Mouse (Mus musculus): ENCODE results near the gene Dhodh.
A peak's percentile ranks its signal among the peaks of the same experiment; 100 is the strongest.

Dhodh gene

DNA sequence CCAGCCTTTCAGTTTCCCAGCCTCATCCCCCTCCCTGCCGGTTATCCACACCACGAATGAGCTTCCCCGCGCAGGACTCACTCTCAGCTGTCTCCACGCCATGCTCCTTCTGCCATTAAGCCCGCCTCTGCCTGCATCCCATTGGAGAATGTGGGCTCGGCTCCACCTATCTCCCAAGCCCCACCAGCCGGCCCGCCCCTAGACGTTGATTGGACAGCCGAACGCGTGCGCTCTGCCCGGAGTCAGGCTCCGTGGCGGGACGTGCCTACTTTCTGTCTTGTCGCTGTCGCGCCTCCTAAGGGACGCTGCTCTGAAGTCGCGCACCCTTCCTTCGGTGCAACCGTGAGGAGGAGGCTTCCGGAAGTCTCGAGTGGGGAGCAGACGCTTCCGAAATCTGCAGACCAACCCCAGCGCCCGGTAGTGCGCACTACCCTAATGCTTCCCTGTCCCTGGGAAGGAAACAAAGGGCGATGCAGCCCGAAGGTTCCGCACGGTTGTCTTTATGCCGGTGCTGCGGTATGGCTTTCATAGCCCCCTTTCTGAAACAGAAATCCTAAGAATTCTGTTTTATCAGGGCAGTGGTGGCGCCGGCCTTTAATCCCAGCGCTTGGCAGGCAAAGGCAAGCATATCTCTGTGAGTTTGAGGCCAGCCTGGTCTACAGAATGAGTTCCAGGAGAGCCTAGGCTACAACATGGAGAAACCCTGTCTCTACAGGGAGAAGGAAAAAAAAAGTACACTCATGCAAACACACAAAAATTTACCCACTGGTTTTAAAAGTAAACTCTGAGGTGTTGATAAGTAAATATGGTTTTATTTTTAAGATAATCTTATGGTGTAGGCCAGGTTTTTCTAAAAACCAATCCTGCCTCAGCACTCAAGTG is at the start of gene Dhodh:
Gene Dhodh (minus strand): TSS at position 403 of the 882 bp plus-strand sequence.
- DNase-seq, result peak; percentile 98

DNA sequence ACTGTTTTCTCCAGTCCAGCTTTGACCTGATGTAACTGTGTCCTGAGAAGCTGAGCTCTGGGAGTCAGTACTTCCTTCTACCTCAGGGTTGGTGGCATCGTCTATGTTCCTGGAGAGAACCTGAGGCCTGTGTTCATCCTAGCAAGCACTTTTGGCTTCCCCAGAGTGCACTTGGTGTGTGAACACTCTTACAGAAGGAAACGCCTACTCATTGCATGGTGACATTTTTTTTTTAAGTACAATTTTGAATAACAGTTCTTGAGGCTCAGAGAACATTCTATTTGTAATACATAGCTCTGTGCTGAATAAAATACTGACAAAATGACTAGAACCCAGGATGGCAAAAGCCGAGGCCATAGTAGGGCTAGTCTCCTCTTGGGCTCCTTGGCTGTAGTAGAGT is 48.4 kb upstream of the Dhodh start:
- no peak for DNase-seq

DNA sequence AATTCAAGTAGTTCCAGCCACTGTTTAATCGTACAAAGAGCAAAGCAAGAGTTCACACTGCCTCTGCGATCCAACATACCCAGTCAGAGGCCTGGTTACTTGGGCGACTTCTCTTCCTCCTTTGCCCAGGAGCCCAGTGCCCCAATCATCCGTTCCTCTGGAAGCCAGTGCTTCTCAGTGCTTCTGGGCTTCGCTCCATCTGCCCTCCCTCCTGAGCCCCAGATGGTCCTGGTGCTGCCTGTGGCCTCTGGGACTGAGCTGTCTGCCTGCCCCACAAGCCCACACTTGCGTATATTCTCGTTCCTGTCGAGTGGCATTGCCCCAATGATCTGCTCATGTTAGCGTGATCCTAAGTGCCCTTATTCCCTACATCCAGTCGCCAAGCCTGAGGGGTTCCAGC is 42.3 kb upstream of the Dhodh start:
- no peak for DNase-seq

DNA sequence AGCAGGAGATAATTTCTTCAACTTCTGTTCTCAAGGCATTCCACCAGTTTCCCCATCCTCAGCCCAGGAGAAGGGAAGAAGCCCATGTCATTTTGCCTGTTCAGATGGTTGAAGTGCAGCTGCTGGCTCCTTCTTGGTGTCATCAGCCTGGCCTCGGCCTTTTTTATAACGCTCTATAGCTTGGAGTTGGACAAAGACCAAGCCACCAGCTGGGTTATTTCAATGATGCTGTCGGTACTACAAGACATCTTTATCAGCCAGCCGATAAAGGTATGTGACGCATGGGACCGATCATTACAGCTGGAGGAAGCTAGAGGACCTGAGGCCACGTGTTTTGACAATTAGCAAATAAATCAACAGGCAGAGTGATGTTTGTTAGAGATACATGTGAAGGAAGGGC is 40.0 kb upstream of the Dhodh start:
- DNase-seq, result no peak

DNA sequence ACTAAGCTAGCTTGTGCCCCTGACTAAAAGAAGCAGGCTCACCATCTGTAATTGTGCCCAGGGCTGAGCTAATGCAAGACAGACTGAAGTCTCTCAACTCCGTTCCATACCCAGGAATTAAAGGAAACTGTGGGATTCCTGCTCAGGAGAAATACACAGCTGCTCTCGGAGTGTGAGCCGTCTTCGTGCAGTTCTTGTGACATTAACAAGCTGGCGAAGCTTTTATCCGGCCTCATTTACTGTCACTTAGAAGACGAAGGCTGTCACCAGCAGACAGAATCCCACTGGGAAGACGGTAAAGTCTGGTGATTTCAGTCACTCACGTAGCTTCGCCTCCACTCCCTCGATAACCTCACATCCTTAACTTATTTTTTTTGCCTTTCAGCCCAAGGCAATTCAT is 38.9 kb upstream of the Dhodh start:
- no peak for DNase-seq

DNA sequence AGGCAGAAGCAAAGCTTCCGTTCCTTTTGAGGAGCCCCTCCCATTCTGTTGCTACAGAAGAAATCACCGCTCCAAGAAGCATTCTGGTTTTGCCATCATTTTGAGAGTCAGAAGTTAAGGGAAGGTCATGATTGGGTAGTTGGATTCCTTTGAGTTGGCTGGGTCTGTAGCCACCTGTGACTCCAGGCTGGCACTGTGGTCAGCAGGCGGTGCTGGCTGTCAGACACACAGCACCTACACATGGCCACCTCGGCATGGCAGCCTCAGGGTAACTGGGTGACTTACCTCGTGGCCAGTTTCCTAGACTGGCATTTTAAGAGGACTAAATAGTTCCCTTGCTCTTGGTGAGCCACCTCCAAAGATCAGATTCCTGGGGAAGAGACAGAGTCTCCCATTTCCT is 32.8 kb upstream of the Dhodh start:
- DNase-seq, result no peak

DNA sequence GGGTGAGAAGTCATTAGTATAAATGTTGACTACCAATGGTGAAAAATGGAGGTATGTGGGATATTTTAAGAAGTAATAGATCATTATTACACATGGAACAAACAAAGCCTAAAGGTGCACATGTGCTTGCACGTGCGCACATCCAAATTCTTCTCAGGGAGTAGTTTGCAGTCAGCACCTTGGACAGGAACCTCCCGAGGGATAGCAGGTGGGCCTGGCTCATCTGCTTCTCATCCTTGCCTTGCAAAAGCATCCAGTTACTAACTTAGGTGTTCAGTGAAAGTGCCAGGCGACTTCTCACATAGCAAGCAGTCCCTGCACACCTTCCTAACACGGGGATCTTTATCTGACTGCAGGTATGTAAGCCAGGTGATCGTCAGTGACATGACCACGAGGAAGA is 31.9 kb upstream of the Dhodh start:
- no peak for DNase-seq

DNA sequence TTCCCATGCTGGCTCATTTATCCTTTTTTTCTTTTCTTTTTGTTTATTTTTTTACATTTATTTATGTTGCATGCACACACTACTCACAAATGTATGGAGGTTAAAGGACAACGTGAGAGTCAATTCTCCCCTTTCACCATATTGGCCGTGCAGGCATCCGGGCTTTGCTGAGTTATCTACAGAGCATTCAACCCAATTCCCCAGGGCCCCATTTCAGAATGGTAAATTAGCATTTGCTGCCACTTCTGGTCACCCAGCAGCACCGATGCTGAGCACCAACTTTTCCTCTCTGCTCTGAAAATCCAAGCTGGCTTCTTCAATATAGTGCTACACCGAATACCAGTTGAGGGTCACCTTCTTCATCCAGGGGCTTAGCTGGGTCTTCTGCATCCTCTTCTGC is 30.4 kb upstream of the Dhodh start:
- DNase-seq, result no peak

DNA sequence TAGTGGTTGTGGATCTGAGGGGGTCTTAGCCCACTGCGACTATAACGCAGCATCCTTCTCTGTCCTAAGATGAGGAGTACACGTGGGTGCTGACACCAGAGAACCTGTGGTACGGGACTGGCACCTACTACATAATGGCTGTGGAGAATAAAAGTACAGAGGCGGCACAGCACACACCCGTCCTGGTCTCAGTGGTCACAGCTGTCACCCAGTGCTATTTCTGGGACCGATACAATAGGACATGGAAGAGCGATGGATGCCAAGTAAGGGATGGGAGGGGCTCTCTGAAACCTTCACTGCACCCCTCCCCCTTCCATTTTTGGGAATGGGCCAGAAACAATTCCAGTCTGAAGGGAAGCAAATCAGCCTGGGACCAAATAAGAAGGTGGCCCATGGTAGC is 26.7 kb upstream of the Dhodh start:
- DNase-seq, result no peak

DNA sequence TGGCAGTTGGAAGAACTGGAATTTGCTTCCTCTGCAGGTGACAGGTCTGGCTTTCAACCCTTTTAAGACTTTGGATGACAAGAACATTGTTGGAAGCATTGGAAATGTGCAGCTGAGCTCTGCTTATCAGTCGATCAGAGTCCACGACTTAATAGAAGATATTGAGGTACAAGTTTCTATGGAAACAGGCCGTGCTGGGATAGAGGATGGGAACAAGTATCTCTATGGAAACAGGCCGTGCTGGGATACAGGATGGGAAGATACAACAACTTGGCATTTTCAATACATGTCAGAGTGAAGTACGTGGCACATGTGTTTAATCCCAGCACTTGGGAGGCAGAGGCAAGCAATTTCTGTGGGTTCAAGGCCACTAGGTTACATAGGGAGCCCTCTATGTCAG is 24.0 kb upstream of the Dhodh start:
- no peak for DNase-seq

DNA sequence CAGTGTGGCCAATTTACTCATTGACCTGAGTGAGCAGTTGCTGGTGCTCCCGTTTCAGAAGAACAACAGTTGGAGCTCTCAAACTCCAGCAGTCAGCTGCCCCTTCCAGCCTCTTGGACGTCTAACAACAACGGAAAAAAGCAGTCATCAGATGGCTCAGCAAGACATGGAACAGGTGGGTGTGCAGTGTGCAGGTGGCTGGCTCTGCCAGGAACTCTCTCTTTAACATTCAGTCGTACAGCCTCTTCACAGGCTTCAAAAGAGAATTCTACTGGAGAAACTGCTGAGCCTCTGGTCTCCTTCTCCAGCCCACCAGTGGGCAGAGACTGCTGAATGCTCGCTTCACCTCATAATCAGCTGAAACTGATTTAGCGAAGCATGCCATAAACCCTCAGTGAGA is 20.2 kb upstream of the Dhodh start:
- no peak for DNase-seq

DNA sequence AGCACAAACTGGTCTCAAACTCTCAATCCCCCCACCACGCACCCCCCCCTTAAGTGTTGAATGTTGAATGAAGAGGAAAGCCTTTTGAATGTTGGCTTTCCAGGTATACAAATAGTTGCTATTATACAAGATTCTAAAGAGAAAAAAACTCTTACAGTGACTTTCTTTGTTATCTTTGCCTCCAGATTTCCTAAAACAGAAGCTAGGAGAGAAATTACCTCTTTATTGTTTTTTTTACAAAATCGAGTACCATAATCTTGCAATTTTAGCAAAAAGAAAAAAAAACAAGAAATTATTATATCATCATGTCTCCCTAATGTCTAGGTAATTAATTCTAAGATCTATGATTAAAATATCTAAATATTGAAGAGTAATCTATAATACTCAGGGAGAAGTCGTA is 7.1 kb upstream of the Dhodh start:
- no peak for DNase-seq

DNA sequence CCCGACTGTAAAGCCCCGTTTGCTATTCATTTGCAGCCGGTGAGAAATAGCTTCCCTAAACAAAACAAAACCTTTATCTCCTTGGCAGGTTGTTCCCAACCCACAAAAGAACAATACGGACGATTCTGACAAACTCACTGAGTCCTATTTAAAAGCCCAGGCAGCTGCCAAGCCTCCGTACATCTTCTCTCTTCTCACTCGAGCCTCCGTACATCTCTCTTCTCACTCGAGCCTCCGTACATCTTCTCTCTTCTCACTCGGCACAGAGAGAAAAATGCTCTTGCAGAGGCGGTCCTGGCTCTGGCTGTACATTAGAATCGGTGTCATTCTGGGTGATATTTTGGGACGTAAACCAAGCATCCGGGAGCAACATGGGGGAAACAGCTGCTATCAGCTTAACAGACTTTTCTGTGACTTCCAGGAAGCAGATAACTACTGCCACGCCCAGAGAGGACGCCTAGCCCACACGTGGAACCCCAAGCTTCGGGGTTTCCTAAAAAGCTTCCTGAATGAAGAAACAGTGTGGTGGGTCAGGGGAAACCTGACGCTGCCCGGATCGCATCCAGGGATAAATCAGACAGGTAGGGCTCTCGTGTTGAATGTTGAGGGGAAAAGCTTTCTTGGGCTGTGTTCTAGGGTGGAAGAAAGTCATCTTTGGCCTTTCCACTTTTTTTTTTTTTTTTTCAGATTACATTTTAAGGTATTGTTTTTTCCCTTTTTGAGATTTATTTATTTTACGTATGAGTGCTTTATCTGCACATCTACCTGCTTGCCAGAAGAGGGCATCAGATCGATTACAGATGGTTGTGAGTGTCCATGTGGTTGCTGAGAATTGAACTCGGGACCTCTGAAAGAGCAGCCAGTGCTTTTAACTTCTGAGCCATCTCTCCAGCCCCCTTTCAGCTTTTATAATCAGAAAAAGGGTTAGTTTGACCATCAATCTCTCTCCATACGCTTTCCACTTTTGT is 6.1 kb upstream of the Dhodh start, which contains the start of gene Pkd1l3:
Gene Pkd1l3 (plus strand): TSS at position 275 of the 968 bp plus-strand sequence.
- DNase-seq, result no peak

DNA sequence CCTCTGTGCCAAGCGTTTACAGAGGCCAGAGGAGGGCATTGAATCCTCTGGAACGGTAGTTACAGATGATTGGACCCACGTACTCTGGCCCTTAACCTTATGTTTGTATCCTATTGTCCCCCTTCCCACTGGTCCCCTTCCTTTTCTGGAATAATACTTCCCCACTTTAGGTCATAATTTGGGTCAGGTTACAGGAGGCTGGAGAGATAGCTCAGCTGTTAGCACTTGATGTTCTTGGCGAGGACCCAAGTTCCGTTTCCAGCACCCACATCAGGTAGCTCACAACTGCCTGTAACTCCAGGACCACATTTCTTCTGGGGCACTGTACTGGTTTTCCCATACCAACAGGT is 655 bp upstream of the Dhodh start:
- peak; percentile 25 for DNase-seq

DNA sequence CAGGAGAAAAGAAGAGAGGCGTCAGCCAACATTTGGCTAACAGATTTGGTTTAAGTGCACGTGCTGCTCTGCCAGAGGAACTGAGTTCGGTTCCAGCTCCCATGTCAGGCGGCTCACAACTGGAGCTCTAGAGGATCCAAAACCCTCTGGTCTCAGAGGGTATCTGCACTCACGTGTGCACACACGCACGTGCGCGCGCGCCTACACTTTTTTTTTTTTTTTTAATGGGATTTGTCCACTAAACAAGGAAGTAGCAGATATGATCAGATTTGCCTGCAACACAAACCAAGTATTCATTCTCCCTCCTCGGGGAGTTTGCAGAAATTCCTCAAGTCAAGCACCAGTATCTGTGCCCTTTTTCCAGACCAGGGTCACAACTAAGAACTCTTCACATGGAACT is 823 bp downstream of the Dhodh start:
- DNase-seq, result no peak

DNA sequence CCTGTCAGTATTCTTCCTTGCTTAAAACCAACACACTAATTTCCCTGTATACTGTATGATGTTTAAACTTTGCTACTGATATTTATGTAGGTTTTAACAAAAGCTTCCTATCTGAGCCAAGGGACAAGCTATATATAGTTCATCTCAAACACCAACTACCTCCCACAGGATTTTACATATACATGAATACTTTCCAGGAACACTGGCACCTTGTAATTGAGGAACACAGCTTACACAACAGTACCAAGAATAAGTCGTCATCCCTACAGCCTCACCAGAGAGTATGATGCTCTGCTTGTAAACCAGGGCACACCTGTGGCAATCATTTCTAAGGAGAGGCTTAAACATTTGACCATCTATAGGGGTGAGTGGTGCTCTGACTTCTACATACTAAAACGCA is 1.7 kb downstream of the Dhodh start:
- no peak for DNase-seq

DNA sequence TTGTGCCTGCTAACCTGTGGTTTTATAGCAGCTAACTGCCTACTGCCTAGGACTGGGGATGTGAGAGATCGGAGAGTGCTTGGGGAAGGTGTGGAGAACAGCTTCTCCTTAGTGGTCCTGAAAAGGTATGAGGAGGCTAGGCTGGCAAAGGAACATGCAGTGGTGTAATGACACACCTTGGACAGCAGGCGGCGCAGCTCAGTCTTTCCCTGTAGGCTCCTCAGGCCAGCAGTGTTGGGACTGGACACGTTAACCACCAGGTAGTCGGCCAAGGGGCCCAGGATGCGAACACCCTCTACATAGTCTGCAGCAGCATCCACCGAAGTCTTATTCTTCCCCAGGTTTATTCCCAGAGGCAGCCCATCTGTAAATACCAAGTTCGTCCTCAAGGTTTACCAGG is 12.6 kb downstream of the Dhodh start:
- DNase-seq, result peak; percentile 65

DNA sequence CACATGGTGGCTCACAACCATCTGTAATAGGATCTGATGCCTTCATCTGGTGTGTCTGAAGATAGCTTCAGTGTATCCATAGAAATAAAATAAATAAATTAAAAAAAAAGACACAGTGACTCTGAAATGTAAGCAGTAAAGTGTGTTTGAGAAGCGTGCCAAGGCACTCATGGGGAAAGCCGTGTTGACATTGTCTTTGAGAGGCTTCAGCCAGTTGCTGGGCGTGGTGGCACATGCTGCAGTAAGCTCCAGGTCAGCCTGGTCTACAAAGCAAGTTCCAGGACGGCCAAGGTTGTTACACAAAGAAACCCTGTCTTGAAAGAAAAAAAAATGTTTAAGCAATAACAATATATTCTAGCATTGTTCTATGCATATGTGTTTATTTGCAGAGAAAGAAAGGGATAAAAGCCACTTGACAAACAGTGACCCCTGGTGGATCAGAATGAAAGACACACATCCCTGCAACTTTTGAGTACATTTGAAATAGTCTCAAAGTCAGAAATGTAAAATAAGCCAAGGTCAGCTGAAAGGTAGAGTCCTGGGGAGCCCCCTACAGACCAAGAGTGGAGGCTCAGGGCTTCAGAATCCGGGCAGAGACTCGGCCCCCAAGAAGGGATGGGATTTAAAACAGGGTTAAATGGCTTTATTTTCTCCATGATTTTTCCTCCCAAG is 15.2 kb downstream of the Dhodh start:
- DNase-seq, result peak; percentile 48

DNA sequence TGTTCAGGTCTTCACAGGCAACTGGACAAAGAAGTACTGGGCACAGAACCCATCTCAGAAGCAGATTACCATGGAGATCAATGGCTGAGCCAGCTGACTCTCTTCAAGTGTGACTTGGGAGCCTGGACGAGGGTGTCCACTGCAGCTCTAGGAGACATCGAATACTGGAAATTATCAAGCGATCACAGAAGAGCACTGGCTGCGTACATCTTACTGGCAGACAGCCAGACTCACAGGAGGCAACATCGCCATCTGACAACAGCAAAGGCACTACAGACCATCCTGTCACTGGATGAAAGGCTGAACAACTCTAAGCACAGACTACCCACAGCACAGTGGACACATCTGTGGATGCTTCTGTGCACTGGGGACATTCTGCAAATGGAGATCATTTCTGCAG is 16.3 kb downstream of the Dhodh start:
- DNase-seq, result no peak

DNA sequence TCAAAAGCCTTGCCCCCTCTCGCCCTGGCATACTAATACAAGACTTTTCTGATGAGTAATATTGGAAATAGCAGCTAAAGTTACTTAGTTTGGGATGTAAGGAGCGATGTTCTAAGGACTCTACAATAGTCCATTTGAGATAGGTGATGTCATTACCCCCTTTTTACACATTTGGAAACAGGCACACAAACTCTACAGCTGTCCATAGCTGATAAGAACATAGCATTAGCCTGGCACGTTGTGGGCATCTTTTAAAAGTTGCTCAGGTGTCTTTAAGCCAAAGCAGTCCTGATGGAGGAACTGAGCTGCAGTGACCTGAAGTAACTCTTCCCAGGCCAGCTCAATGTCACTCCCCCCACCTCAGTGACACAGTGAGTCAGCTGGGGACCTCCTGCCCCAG is 17.1 kb downstream of the Dhodh start:
- no peak for DNase-seq

DNA sequence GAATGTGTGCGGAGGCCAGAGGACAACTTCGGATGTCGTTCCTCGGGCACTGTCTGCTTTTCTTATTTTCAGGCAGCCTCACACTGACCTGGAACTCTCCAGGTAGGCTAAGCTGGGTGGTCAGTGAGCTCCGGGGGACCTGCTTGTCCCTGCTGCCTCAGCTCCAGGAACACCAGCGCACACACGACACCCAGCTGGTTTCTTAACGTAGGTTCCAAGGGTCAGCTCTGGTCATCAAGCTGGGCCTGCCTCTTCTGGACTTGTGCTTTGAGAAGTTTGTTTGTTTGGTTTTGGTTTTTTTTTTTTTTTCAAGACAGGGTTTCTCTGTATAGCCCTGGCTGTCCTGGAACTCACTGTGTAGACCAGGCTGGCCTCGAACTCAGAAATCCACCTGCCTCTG is 17.6 kb downstream of the Dhodh start:
- no peak for DNase-seq

DNA sequence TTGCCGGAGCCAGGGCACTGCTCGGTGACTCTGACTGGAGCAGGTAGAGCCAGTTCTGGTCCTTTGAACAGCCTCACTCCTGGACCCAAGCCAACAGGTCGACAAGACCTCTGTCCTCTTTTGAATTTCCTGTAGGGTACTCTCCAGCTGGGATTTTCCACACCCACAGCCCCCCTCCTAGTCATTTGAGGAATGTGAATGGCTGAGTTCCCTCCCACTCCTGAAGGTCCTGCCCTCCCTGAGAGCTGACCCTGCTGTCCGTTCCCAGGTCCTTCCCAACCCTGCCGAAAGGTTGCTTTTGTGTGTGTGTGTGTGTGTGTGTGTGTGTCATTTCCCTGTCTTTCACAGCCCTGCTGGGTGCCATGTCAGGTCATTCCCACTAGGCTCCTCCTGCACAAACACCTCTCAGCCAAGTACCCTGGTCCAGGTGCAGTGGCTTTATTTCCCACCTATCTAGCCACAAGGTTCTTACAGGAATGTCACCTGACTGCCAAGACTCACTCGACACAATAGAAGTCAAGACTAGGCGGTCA is 21.4 kb downstream of the Dhodh start:
- peak; percentile 78 for DNase-seq

DNA sequence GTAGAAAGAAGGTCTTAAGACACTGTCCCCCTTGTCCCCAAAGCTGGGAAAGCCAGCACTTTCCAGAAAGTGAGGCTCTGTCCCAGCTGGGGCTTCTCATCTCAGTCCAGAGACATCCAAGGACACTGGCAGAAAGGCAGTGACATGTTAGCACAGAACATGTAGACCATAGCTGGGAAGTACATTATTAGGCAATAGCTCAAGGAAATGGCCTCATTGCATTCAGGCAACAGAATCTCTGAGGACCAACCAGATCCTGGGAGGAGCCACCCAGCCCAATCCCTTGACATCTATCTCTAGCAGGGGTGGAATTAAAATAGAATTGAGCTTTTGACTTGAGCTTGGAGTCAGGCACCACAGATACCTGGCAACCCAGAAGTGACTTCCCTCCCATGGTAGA is 22.8 kb downstream of the Dhodh start:
- no peak for DNase-seq
